Mouse (Mus musculus) ES-E14 (cell line): ENCODE measurements at regions not wholly inside any gene's neighbourhood (a gene's known extent, or its start where the extent isn't known, plus 50 kb on each side); places are given as distances from the start of the nearest gene placed in this dataset.

Source experiments
- DNase-seq: peaks from one replicate; pipeline ENCODE4 v3.0.0-alpha.2; 2013; ENCODE audit warnings: low read depth, low spot score
- H3K27ac ChIP-seq: 2 replicates; pipeline ENCODE4 v1.5.1; 2012; ENCODE audit warnings: low read depth, mild to moderate bottlenecking, low read length, moderate library complexity, mixed read lengths; ENCODE audit not compliant: poor library complexity, insufficient read depth, severe bottlenecking
- H3K36me3 ChIP-seq: 2 replicates; pipeline ENCODE4 v1.6.1; 2012; ENCODE audit warnings: mild to moderate bottlenecking, low read length, moderate library complexity, mixed read lengths; ENCODE audit not compliant: control insufficient read depth, poor library complexity, insufficient read depth, severe bottlenecking
- H3K4me1 ChIP-seq, 2 experiments: fragments of 150-350 bp in 1 of 2; sonication (generic) in 1 of 2; 2 replicates each; pipeline ENCODE4 v1.6.1; 2012; ENCODE audit warnings: low read length in 2 of 2, mild to moderate bottlenecking in 1 of 2, mixed read lengths in 1 of 2; ENCODE audit not compliant: control insufficient read depth in 2 of 2, insufficient read depth in 2 of 2, poor library complexity in 1 of 2
- H3K4me3 ChIP-seq, 2 experiments: fragments of 150-350 bp in 1 of 2; sonication (generic) in 1 of 2; 2 replicates each; pipeline ENCODE4 v1.5.1; 2012; ENCODE audit warnings: low read length in 2 of 2, low read depth in 1 of 2, mild to moderate bottlenecking in 1 of 2, mixed read lengths in 1 of 2; ENCODE audit not compliant: insufficient read depth in 1 of 2, poor library complexity in 1 of 2, severe bottlenecking in 1 of 2
- H3K9ac ChIP-seq: 2 replicates; pipeline ENCODE4 v1.6.1; 2012; ENCODE audit warnings: low read depth, mild to moderate bottlenecking, low read length, mixed read lengths; ENCODE audit not compliant: poor library complexity, insufficient read depth, severe bottlenecking
- H3K9me3 ChIP-seq: fragments of 150-350 bp; sonication (generic); 2 replicates; pipeline ENCODE4 v1.6.1; 2012; ENCODE audit warnings: low read depth, mild to moderate bottlenecking, low read length; ENCODE audit not compliant: control insufficient read depth, insufficient read depth
- CHD2 ChIP-seq: IDR thresholded peaks from 2 replicates; pipeline ENCODE4 v1.6.1; 2014; ENCODE audit warnings: mild to moderate bottlenecking, low read depth, low read length, inconsistent platforms
- HCFC1 ChIP-seq: IDR thresholded peaks from 2 replicates; pipeline ENCODE4 v1.6.1; 2012; ENCODE audit warnings: low read length, inconsistent platforms, borderline replicate concordance; ENCODE audit not compliant: insufficient read depth
- MAFK ChIP-seq: IDR thresholded peaks from 2 replicates; pipeline ENCODE4 v1.6.1; 2014; ENCODE audit warnings: mild to moderate bottlenecking, low read depth, low read length, inconsistent platforms; ENCODE audit not compliant: insufficient read depth
- ZC3H11A ChIP-seq: IDR thresholded peaks from 2 replicates; pipeline ENCODE4 v1.6.1; 2012; ENCODE audit warnings: low read depth, mild to moderate bottlenecking, inconsistent platforms, low read length, borderline replicate concordance
- ZNF384 ChIP-seq: IDR thresholded peaks from 2 replicates; pipeline ENCODE4 v1.6.1; 2012; ENCODE audit warnings: low read depth, low read length, inconsistent platforms
- in situ Hi-C, 2 experiments: fragments of 600-800 bp; cut with MboI; formaldehyde crosslinking; loops; one replicate each; pipeline ENCODE4 v1.15.1; 2025; ENCODE audit warnings: low sequenced_read_pairs in 2 of 2, inconsistent platforms in 1 of 2; ENCODE audit not compliant: unreplicated experiment in 2 of 2

DNA sequence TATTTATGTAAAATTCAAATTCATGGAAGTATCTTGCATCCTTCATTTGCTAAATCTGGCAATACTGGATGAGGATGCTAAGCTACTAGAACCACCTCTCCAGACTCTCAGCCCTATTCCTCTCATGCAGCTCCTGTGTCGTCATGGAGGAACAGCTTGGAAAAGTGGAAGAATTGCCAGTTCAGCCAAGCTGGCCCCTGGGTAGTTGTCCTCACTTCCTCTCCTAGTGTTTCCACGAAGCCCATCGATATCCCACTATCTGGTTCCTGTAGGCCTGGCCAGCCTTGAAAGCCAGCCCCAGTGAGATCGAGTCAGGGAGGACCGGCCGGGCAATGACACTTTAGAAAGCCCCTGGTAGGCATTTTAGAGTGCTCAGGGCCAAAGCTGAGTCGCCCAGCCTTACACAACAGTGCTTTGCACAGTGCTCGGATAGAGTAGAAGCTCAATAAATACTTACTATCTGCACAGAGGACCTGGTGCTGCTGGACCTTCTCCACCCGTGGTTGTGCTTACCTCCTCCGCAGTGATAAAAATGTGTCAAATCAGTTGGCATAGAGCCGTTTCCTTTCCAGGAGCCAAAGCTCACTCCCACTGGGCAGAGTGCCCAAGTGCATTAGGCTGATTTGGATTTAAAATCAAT, 193.3 kb downstream of the Fam43a start:
- Histone ChIP-seq H3K27ac (no peak overlapping the region), H3K9me3 (no peaks in the 10 kb centered on the region; the same call in 1 of the 2 replicates), H3K36me3 (no peaks in the 10 kb centered on the region), H3K4me1 (peaks cover 5 to 7% of the 10 kb centered on the region in 2 experiments; a peak in 3 of 4 replicates), H3K4me3 (no peak overlapping the region), H3K9ac (no peak overlapping the region)
- DNase-seq: no peak
- no peak for TF ChIP-seq ZNF384
- in situ Hi-C loops: no loop called here

DNA sequence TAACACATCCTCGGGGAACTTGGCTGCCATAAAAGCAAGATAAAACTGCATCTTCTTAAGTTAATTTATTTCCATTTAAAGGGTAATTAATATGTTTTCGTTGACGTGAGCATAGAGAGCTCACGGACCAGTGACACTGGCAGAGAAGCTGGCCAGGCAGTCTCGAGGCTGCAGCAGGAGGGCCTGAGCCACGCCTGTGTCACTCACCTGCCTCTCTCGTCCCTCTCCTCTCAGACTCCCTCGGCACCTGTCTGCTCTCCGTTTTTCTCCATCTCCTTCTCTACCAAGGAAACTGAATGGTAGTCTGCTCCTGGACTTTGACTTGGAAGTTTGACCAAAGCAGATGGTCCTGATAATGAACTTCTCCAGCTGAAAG, 193.8 kb downstream of the Fam43a start:
- Histone ChIP-seq H3K9me3 (no peaks in the 10 kb centered on the region; the same call in 1 of the 2 replicates), H3K27ac (no peak overlapping the region), H3K9ac (no peak overlapping the region), H3K4me3 (no peak overlapping the region), H3K4me1 (peaks cover 6 to 7% of the 10 kb centered on the region in 2 experiments), H3K36me3 (no peaks in the 10 kb centered on the region)
- in situ Hi-C loops: no loop called here
- TF ChIP-seq ZC3H11A (no peak), HCFC1 (no peak), MAFK (no peak)
- DNase-seq: no peak

DNA sequence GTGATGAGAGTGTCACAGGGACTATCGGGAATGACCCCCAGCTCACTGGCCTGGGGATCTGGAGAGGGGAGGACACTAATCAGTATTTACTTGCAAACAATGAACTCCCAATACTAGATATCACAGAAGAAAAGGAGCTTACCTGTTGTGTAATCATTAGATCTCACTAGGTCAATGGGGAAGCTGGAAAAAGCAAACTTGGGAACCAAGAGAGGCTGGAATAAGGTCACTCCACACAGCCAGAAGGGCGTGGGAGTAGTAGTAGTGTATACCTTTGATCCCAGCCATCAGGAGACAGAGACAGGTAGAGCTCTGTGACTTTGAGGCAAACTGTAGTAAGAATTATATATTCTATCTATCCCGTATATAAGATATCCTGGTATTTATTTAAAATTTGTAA, 194.3 kb downstream of the Fam43a start:
- Histone ChIP-seq H3K9me3 (no peaks in the 10 kb centered on the region; the same call in 1 of the 2 replicates), H3K4me1 (peaks cover 4 to 5% of the 10 kb centered on the region in 2 experiments), H3K27ac (no peak overlapping the region), H3K36me3 (no peaks in the 10 kb centered on the region), H3K9ac (no peak overlapping the region), H3K4me3 (no peak overlapping the region)
- in situ Hi-C loops: no loop called here
- no peak for DNase-seq
- TF ChIP-seq ZNF384 (no peak), MAFK (no peak), HCFC1 (no peak), CHD2 (no peak), ZC3H11A (no peak)

DNA sequence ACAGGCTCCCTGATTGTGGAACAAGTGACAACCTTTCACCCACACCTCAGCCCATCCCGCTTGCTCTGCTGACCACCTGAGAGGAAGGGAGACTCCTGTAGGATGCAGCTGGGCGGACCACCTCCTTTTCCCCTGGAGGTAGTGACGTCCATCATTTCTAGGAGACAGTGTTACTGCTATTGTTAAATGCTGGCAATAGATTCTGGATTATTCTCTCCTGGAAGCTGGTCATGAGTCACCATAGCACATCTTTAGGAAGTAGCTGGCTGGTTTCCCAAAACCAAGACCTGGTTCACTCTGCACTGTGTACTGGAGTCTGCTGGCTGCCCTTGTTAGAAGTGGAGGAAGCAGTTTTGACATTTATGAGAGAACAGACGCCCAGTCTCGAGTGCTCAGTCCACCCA, 196.0 kb downstream of the Fam43a start:
- no peak for DNase-seq
- H3K9ac ChIP-seq: no peak overlapping the region
- H3K4me1 ChIP-seq: peaks cover 0 to 2% of the 10 kb centered on the region in 2 experiments; a peak in 2 of 4 replicates
- in situ Hi-C loops: no loop called here
- H3K27ac ChIP-seq: no peak overlapping the region
- H3K36me3 ChIP-seq: no peaks in the 10 kb centered on the region
- H3K4me3 ChIP-seq: no peak overlapping the region
- no peaks in the 10 kb centered on the region; the same call in 1 of the 2 replicates for H3K9me3 ChIP-seq
- TF ChIP-seq ZNF384 (no peak), CHD2 (no peak), MAFK (no peak), ZC3H11A (no peak), HCFC1 (no peak)

DNA sequence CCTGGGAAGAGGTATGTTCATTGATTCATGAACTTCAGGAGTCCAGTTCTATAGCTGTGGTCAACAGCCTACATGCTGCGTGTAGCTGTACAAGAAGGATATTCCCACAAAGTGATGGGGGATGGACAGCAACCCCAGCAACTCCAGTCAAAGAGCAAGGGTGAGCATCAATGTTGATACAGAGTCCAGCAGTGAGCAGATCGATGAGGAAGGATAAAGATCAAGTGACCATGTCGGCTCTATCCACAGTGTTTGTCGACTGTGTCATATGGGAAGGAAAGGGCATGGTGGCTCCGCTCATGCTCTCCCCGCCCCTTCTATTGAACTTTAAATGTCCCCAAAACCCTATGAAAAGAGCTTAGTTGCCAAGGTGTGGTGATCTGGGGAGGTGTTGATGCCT, 196.6 kb downstream of the Fam43a start:
- Histone ChIP-seq H3K4me1 (peaks cover 0 to 2% of the 10 kb centered on the region in 2 experiments; a peak in 1 of 4 replicates), H3K9ac (no peak overlapping the region), H3K9me3 (no peaks in the 10 kb centered on the region; the same call in 1 of the 2 replicates), H3K27ac (no peak overlapping the region), H3K36me3 (no peaks in the 10 kb centered on the region), H3K4me3 (no peak overlapping the region)
- no peak for TF ChIP-seq ZNF384
- TF ChIP-seq MAFK: no peak
- TF ChIP-seq CHD2: no peak
- no peak for TF ChIP-seq ZC3H11A
- TF ChIP-seq HCFC1: no peak
- in situ Hi-C loops: no loop called here
- DNase-seq: no peak
